Mouse (Mus musculus): ENCODE data around the gene Snx10.

Gene Snx10

GRCm38 (mm10) chr6:51591844-51592243, 68.1 kb downstream of the Snx10 start:
- DNase-seq = no peak

- DNase-seq = peak; percentile 88
Observed at GRCm38 (mm10) chr6:51592356-51593115, 68.8 kb downstream of the Snx10 start.

GRCm38 (mm10) chr6:51593446-51594035, 69.8 kb downstream of the Snx10 start:
- DNase-seq = no peak

DNA sequence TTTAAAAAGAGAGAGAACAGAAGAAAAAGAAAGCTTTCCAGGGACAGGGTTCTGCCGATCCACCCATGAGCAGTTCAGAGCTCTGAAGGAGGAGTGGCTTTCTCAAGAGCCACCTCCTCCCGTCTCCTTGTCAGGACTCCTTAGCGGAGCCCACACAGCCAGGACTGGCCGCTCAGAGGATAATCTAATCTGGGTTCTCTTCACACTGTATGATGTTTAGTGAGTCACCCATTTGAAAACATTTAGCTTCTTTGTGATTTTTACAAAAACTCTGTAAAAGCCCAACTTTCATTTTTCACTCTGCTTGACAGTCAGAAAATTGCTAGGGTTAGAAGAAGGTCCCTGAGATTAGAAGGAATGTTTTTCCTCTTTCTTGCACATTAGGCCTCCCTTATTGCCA, 70.8 kb downstream of the Snx10 start:
- no peak for DNase-seq

DNA sequence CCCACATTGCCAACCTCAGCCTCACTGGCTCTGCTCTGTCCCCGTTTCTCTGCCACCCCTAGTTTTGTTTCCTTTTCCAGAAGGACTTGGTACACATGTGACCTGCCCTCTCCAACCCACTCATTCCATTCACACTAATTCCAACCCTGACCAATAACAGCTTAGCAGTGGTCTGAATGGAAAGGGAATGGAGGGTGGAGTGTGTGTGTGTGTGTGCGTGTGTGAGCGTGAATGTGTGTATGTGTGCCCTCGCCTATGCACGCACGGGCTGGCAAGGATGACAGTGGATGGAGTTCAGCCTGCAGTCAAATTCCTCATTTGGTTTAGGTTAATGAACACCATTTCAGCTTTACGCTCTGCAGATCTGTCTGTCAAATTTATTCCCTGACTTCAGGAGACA, 74.4 kb downstream of the Snx10 start:
- no peak for DNase-seq

- no peak for DNase-seq
Observed at GRCm38 (mm10) chr6:51600412-51600811, 76.7 kb downstream of the Snx10 start.

DNA sequence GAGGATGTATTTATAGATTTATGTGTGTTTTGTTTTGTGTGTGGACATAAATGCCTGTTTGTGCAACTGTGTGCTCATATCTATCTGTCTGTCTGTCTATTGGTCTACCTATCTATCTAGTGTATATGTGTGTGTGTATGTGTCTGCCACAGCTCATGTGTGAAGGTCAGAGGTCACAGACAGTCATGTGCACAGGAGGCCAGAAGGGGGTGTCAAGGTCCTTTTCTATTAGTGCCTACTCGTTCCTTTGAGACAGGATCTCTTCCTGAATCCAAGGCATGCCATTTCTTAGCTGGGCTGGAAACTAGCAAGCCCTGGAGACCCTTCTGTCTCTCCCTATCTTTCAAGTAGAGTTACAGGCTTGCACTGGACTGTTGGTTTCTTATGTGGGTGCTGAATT, 78.6 kb downstream of the Snx10 start:
- DNase-seq = no peak

- no peak for DNase-seq
Observed at GRCm38 (mm10) chr6:51603691-51604090, 80.0 kb downstream of the Snx10 start.

- DNase-seq = no peak
Observed at GRCm38 (mm10) chr6:51606245-51606644, 82.5 kb downstream of the Snx10 start.

DNA sequence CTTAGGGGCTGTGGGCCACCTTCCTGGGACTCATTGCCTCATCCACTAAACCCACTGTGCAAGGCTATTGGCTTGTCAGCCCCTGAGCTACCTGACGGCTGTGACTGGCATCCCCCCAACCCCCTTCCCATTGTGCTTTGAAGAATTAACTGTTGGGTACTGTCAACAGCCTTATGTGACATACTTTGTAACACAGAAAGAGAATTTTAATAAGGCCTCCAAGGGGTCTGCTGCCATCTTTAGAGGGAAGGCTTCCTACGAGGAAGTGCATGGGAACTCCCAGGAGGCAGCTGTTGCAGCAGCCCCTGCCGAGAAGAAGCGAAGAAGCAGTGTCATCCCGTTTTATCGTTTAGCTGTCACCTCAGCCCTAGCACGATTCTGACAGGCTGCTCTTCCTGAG, 83.1 kb downstream of the Snx10 start:
- DNase-seq = no peak

DNA sequence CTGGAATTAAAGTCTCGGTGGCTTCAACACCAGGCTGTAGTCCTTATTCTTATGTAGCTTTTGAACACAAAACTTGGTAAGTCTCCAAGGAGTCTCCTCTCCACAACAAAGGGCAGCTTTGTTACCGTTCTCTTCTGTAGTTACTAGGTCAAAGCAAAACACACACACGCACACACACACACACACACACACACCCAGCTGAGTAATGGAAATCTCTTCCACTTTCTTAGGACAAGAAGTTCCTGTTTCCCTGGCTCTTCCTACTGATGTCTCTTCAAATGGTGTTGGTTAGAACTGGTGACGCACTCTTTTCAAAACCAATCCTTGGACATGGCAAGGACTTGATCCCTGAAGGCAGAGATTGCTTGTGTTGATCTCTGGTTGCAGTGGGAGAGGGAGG, 87.9 kb downstream of the Snx10 start:
- DNase-seq = no peak

DNA sequence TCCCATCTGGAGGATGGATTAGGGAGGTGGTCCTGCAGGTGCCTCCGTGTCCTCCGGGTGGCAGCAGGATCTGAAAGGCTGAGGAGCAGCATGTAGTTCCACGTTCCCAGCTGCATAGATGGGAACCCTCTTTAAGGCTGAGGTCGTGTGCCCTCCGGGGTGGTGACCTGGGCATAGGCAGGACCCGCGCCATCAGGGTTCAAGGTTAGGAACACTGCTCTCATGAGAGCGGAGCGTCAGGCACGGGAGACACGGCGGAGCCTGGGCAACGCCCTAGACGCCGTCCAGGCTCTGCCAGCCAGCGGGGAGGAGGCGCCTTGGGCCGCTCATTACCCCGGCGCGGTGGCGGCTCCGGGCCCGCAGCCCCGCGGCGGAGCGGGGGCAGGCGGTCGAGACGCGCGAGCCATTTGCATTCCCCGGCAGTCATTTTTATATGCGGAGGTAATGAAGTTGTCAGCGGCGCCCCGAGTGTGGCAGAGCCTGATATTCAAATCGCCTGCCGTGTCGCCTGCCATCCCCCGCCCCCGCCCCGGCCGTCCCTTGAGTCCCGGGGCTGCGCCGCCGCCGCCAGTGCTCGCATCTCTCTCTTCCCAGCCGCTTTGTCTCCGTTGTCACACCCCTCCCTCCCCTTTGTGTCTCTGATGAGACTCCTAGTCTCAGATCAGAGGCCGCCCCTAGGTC, 88.8 kb downstream of the Snx10 start:
- DNase-seq = peak; percentile 56

DNA sequence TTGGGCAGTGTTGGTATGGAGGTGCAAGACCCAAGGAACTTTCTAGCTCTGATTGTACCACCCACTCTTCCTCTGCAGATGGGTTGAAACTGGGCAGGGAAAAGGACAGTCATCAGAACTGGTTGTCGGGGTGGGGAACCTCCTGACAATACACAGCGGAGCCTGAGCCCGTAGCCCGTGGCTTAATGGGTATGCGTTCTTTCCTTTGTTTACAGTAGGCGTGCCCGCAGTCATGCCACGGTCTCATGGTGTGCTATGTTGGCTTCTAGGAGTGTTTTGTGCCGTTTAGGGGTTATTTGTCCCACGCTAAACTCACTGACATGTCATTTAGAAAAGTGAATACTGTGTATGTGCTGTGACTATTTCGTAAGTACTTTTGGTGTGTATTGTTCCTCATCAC, 90.0 kb downstream of the Snx10 start:
- no peak for DNase-seq

DNA sequence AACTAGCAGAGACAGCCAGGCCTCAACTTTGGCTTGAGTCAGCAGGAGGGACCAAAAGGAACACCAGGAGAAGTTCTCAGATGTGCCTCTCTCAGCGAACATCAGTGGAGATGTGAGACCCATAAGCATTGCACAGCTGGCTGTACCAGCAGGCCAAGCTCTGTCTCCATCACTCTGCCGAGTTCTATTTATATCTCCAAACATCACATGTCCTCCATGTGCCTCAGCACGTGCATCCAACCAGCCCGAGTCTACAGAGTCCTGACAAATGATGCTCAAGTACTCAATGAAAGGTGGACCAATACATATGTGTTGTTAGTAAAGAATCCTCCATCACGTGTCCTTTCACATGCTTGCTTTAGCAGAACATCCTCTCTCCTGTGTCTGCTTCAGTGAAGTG, 103.1 kb downstream of the Snx10 start:
- DNase-seq = no peak

- DNase-seq = no peak
Observed at GRCm38 (mm10) chr6:51629671-51630070, 106.0 kb downstream of the Snx10 start.

- DNase-seq = peak; percentile 37
Observed at GRCm38 (mm10) chr6:51630184-51630583, 106.5 kb downstream of the Snx10 start.

DNA sequence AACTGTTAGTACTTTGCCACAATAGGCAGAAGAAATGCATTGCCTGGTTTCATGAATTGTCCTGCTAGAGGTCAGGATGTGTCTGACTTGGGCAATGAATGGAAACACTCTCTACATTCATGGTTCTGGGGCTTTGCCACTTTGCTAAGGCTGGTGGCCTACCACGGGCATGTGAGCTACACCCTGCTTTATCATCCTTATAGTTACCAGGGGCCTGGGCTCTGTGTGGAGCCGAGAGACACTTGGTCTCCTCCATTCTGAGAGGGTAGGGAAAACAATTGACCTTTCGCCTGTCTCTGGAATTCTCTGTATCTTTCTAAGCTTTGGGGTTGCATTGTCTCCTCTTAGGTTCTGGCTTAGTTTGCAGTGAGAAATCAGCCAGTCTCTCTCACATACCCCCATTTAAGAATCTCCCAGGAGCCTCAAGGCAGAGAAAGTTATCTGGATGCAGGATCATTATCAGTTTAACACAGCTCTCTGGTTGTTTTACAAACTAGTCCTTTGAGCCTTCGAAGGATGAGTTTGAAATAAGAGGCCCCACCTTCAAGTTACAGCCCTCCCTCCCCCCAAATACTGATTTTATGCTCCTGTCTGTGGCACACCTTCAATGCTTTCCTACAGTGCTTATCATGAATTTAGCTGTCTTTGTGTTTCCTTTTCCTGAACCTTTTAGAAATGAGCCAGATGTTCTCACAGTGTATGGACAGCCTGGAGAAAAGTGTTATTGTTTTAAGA, 109.4 kb downstream of the Snx10 start:
- DNase-seq = no peak

DNA sequence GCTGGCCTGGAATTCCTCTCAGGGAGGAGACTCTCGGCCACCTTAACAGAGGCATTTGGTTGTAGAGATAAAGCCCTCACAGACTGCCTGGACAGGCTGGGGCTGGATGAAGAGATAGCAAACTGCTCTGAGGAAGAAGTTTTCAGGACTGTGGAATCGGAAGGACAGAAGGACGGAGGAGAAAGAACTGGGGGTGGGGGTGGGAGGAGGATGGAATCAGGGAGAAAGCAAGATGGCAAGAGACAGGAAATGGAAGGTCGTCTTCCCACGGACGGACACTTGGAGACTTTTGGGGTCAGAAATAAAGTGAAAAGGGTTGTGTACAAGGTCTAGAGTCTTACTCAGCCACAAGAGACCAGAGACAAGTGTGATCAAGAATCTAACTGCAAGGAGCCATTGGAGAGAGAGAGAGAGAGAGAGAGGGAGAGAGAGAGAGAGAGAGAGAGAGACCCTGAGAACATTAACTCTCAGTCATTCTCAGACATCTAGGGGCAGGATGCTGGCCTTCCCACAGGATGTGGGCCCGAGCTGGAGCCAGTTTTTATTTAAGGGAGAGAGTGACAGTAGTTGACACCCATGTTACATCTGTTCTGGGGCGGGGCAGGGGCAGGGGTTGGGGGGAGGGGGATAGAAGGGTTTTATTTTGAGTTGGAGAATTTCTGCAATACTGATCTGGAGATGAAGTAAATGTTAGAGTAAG, 110.1 kb downstream of the Snx10 start:
- no peak for DNase-seq

DNA sequence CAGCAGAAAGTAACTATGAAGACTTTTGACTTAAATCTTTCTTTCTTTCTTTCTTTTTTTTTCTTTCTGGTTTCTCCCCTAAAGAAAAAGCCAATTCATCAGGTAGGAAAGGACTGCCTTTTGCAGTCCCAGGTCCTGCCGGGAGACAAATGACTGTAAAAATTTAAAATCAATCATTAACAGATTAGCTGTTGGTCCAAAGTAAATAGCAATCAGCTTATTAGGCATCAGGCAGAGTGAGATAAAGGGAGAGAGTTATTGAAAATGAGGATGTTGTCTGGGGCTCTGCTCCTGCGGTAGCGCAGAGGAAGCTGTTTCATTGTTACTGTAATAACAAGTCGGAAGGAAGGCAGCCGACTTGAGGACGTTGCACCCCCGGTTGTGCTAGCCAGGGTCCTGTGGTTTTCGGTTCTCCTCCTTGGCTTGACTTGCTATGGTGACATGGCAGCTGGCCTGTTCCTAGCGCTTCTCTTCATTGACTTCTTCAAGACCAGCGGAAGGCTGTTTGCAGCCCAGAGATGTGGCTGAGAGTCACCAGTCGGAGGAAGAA, 112.4 kb downstream of the Snx10 start:
- DNase-seq = peak; percentile 32

Measured in lung, postnatal 14 days (tissue).